Comparison of ENCODE assay signal across 8 mouse cellular contexts in genomic region chr8:111027391-111027937, GRCm38 (mm10). TPM values are rescaled to one million over a fixed set of nuclear protein-coding genes. Genes with fewer than 3 reads are reported as not detected.
DNase-seq lines count a peak whose midpoint lies in the region; ATAC-seq and TF ChIP-seq lines count a peak whose summit lies in the region.

No protein-coding gene starts in this region.

- H3K36me3 ChIP-seq in C2C12 (ENCODE audit: control insufficient read depth, insufficient read depth) = no peaks in the 10 kb centered on the region
- H3K36me3 ChIP-seq in heart, embryonic 13.5 days = no peaks in the 10 kb centered on the region
- H3K36me3 ChIP-seq in liver, embryonic 12.5 days = no peaks in the 10 kb centered on the region
- H3K36me3 ChIP-seq in stomach, embryonic 15.5 days = no peaks in the 10 kb centered on the region

- no peaks in the 10 kb centered on the region for H3K27me3 ChIP-seq in C2C12 (ENCODE audit: control insufficient read depth, insufficient read depth, insufficient read length)
- peaks cover 16% of the 10 kb centered on the region for H3K27me3 ChIP-seq in heart, embryonic 13.5 days (replicated peaks)
- peaks cover 7% of the 10 kb centered on the region; the same call in 1 of the 2 replicates for H3K27me3 ChIP-seq in liver, embryonic 12.5 days (replicated peaks)
- H3K27me3 ChIP-seq in stomach, embryonic 15.5 days (replicated peaks) = 0 out of 2 replicates have a peak, but pooled peaks cover 3% of the 10 kb centered on the region

- H3K79me3 ChIP-seq in C2C12 (ENCODE audit: low read depth) = no peaks in the 10 kb centered on the region

- H3K27ac ChIP-seq in heart, embryonic 13.5 days (replicated peaks) = peak overlapping the region; percentile 68
- peak overlapping the region; percentile 78 for H3K27ac ChIP-seq in liver, embryonic 12.5 days
- peak overlapping the region; percentile 26; the same call in 1 of the 2 replicates for H3K27ac ChIP-seq in stomach, embryonic 15.5 days

- H3K4me3 ChIP-seq in C2C12 (ENCODE audit: insufficient read depth, poor library complexity, severe bottlenecking) = peak overlapping the region; percentile 43
- peak overlapping the region; percentile 84 for H3K4me3 ChIP-seq in heart, embryonic 13.5 days
- H3K4me3 ChIP-seq in liver, embryonic 12.5 days = peak overlapping the region; percentile 83
- H3K4me3 ChIP-seq in stomach, embryonic 15.5 days (replicated peaks) = peak overlapping the region; percentile 53

- no peaks in the 10 kb centered on the region for H3K9me3 ChIP-seq in heart, embryonic 13.5 days
- no peaks in the 10 kb centered on the region for H3K9me3 ChIP-seq in liver, embryonic 12.5 days (replicated peaks)
- H3K9me3 ChIP-seq in stomach, embryonic 15.5 days = no peaks in the 10 kb centered on the region

- H3K79me2 ChIP-seq in C2C12 (ENCODE audit: control insufficient read depth, insufficient read depth) = no peaks in the 10 kb centered on the region

- peak; percentile 99 for ATAC-seq in erythroid progenitor cell, adult 5-6 weeks (replicated peaks; ENCODE audit: low FRiP score, poor library complexity, severe bottlenecking)
- ATAC-seq in heart, embryonic 13.5 days (ENCODE audit: extremely low read depth, insufficient number of reproducible peaks, low FRiP score, low TSS enrichment) = peak; percentile 88
- peak; percentile 95 for ATAC-seq in liver, embryonic 12.5 days
- peak; percentile 94 for ATAC-seq in stomach, embryonic 15.5 days (ENCODE audit: insufficient read depth, low FRiP score, low read depth)

- H3K4me2 ChIP-seq in heart, embryonic 13.5 days = peak overlapping the region; percentile 84
- peak overlapping the region; percentile 93 for H3K4me2 ChIP-seq in liver, embryonic 12.5 days
- peak overlapping the region; percentile 75 for H3K4me2 ChIP-seq in stomach, embryonic 15.5 days

- peak overlapping the region; percentile 90 for H3K9ac ChIP-seq in heart, embryonic 13.5 days
- H3K9ac ChIP-seq in liver, embryonic 12.5 days = peak overlapping the region; percentile 86
- H3K9ac ChIP-seq in stomach, embryonic 15.5 days = peak overlapping the region; percentile 30; the same call in 1 of the 2 replicates

- H3K4me1 ChIP-seq in heart, embryonic 13.5 days = peaks cover 7% of the 10 kb centered on the region
- H3K4me1 ChIP-seq in liver, embryonic 12.5 days = peaks cover 27% of the 10 kb centered on the region
- H3K4me1 ChIP-seq in stomach, embryonic 15.5 days = no peaks in the 10 kb centered on the region

- under 1% methylated on average over 31 of the region's 31 CpGs for WGBS in heart, embryonic 13.5 days
- under 1% methylated on average over 31 of the region's 31 CpGs for WGBS in liver, embryonic 12.5 days (ENCODE audit: insufficient replicate concordance)
- 0% methylated on average over 31 of the region's 31 CpGs for WGBS in stomach, embryonic 15.5 days

- DNase-seq in brain, embryonic 18.5 days (ENCODE audit: low read depth, low spot score) = peak; percentile 65
- DNase-seq in kidney, postnatal 10 days = peak; percentile 93
- DNase-seq in natural killer cell, adult 2 months (ENCODE audit: low spot score in 2 of 2) = peak; percentile 85 to 89

- TF ChIP-seq CTCF in C2C12 (IDR thresholded peaks at IDR 0.05; ENCODE audit: control insufficient read depth, insufficient read depth, insufficient read length) = no peak

- peak overlapping the region; percentile 93 for H3ac ChIP-seq in C2C12 (ENCODE audit: control insufficient read depth, insufficient read length, low read depth)

TF ChIP-seq in C2C12, 6 proteins besides CTCF, POLR2A, EP300 and RAD21:
- TF ChIP-seq MYOD1 (IDR thresholded peaks at IDR 0.05; ENCODE audit: control insufficient read depth, insufficient read length, low read depth) = no peak
- TF ChIP-seq CEBPB (IDR thresholded peaks at IDR 0.05; ENCODE audit: low read depth) = no peak

RNA-seq across cellular contexts. Expression of gene Ddx19b, which starts 4.1 kb away (rescaled TPM):
- polyA plus RNA-seq in C2C12 (2012; fragmentation: generic; extraction: Trizol) = 5.6 TPM
- 0.72 and 1.7 TPM in 2 replicates for total RNA-seq in erythroid progenitor cell, adult 5-6 weeks (2015; ENCODE audit: low replicate concordance)
- total RNA-seq in erythroid progenitor cell, adult 5-6 weeks (2017; ENCODE audit: low replicate concordance) = 1.8 and 4.6 TPM in 2 replicates
- polyA plus RNA-seq in heart, embryonic 13.5 days (2015; fragmentation: Nextera tagmentation; extraction: Ambion mirVana) = 3.6 and 4.0 TPM in 2 replicates
- 4.5 and 4.9 TPM in 2 replicates for polyA plus RNA-seq in liver, embryonic 12.5 days (2016; fragmentation: Nextera tagmentation; extraction: Ambion mirVana)
- polyA plus RNA-seq in stomach, embryonic 15.5 days (2015; fragmentation: Nextera tagmentation; extraction: Ambion mirVana) = 6.4 and 6.9 TPM in 2 replicates

RNA-seq across cellular contexts. Expression of gene Aars, which starts 5.5 kb away (rescaled TPM):
- polyA plus RNA-seq in C2C12 (2012; fragmentation: generic; extraction: Trizol) = 152 TPM
- total RNA-seq in erythroid progenitor cell, adult 5-6 weeks (2015; ENCODE audit: low replicate concordance) = 56.2 and 58.0 TPM in 2 replicates
- total RNA-seq in erythroid progenitor cell, adult 5-6 weeks (2017; ENCODE audit: low replicate concordance) = 114 and 124 TPM in 2 replicates
- polyA plus RNA-seq in heart, embryonic 13.5 days (2015; fragmentation: Nextera tagmentation; extraction: Ambion mirVana) = 36.2 and 36.4 TPM in 2 replicates
- polyA plus RNA-seq in liver, embryonic 12.5 days (2016; fragmentation: Nextera tagmentation; extraction: Ambion mirVana) = 82.8 and 84.2 TPM in 2 replicates
- 51.1 and 52.4 TPM in 2 replicates for polyA plus RNA-seq in stomach, embryonic 15.5 days (2015; fragmentation: Nextera tagmentation; extraction: Ambion mirVana)

RNA-seq across cellular contexts. Expression of gene Exosc6, which starts 28.7 kb away (rescaled TPM):
- 11.4 TPM for polyA plus RNA-seq in C2C12 (2012; fragmentation: generic; extraction: Trizol)
- total RNA-seq in erythroid progenitor cell, adult 5-6 weeks (2015; ENCODE audit: low replicate concordance) = 8.4 TPM in 1 of 2 replicates, not detected in the other
- total RNA-seq in erythroid progenitor cell, adult 5-6 weeks (2017; ENCODE audit: low replicate concordance) = not detected in 2 replicates
- 7.7 and 8.0 TPM in 2 replicates for polyA plus RNA-seq in heart, embryonic 13.5 days (2015; fragmentation: Nextera tagmentation; extraction: Ambion mirVana)
- 23.2 and 25.6 TPM in 2 replicates for polyA plus RNA-seq in liver, embryonic 12.5 days (2016; fragmentation: Nextera tagmentation; extraction: Ambion mirVana)
- 17.7 and 20.5 TPM in 2 replicates for polyA plus RNA-seq in stomach, embryonic 15.5 days (2015; fragmentation: Nextera tagmentation; extraction: Ambion mirVana)

RNA-seq across cellular contexts. Expression of gene Ddx19a, which starts 29.9 kb away (rescaled TPM):
- 44.0 TPM for polyA plus RNA-seq in C2C12 (2012; fragmentation: generic; extraction: Trizol)
- 45.4 and 49.9 TPM in 2 replicates for total RNA-seq in erythroid progenitor cell, adult 5-6 weeks (2015; ENCODE audit: low replicate concordance)
- total RNA-seq in erythroid progenitor cell, adult 5-6 weeks (2017; ENCODE audit: low replicate concordance) = 22.5 and 28.8 TPM in 2 replicates
- 11.5 and 12.3 TPM in 2 replicates for polyA plus RNA-seq in heart, embryonic 13.5 days (2015; fragmentation: Nextera tagmentation; extraction: Ambion mirVana)
- polyA plus RNA-seq in liver, embryonic 12.5 days (2016; fragmentation: Nextera tagmentation; extraction: Ambion mirVana) = 15.3 TPM in 2 replicates
- 11.8 and 12.9 TPM in 2 replicates for polyA plus RNA-seq in stomach, embryonic 15.5 days (2015; fragmentation: Nextera tagmentation; extraction: Ambion mirVana)

Comparison
In these comparisons a context has a peak if more than half of its experiments do, and no peak if none do; other contexts are left out.
1. Peak in every context shown above with its lines: DNase-seq, ATAC-seq, H3K4me3 ChIP-seq and H3K27ac ChIP-seq.
2. H3K27ac ChIP-seq: peak in every context shown above with its lines; median percentile 78 in liver, embryonic 12.5 days; 68 in heart, embryonic 13.5 days; 26 in stomach, embryonic 15.5 days.
3. H3K9ac ChIP-seq: peak in every context shown above with its lines; median percentile 90 in heart, embryonic 13.5 days; 86 in liver, embryonic 12.5 days; 30 in stomach, embryonic 15.5 days.